Mouse (Mus musculus): ENCODE data around the gene Gm6034.
"Not testable (repeated sequence)": the region's sequence is repeated elsewhere in the genome, so short reads cannot be mapped to it uniquely, and the experiment has no call there.

Gm6034 gene

DNA sequence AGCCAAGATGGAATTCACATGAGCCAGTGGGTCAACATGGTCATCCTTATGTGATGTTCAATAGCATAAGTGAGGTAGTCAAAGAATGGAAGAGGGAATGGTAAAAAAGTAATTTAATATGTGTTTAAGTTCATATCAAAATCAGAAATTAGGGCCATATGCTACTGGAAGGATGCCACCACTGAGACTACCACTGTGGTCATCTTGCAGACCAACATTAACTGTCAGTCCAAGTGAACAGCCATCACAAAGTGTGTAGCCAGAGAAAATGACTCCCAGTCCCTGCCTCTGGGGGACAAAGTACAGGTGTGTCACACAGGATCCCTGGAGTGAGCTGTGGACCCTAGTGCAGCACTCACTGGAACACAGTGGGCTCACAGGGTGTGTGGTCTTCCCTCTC, 39.1 kb downstream of the Gm6034 start:
- in situ Hi-C loops (cut with MseI, MboI): not testable (repeated sequence)

- in situ Hi-C loops (cut with MseI, MboI): not testable (repeated sequence)
Measured at GRCm38 (mm10) chr17:36082519-36083232, 39.9 kb downstream of the Gm6034 start.

GRCm38 (mm10) chr17:36083266-36083869, 40.6 kb downstream of the Gm6034 start:
- in situ Hi-C loops (cut with MseI, MboI): no loop called here

DNA sequence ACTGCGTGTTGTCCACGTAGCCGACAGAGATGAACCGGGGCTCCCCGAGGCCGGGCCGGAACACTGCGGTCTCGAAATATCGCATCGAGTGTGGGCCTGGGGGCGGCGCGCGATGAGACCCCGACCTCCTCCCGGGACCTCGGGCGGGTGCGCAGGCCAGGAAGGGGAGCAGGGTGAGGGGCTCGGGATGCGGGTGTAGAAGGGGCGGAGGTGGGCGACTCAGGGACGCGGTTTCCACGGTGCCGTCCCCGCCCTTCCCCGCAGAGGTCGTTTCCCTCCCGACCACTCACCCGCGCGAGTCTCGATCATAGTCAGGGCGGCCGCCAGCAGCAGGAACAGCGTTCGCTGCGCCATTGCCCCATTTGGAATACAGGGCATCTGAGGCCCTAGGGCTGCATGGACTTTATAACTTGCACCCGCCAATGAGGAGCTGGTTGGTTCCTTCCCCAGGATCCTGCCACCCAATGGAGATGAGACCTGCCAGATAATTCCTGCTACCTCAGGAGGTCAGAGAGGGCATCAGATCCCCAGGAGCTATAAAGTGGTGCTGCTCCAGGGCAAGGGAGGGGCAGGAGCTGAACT, 41.2 kb downstream of the Gm6034 start:
- in situ Hi-C loops (cut with MseI, MboI): no loop called here

GRCm38 (mm10) chr17:36085976-36086375, 43.2 kb downstream of the Gm6034 start:
- in situ Hi-C loops (cut with MseI, MboI): not testable (repeated sequence)

DNA sequence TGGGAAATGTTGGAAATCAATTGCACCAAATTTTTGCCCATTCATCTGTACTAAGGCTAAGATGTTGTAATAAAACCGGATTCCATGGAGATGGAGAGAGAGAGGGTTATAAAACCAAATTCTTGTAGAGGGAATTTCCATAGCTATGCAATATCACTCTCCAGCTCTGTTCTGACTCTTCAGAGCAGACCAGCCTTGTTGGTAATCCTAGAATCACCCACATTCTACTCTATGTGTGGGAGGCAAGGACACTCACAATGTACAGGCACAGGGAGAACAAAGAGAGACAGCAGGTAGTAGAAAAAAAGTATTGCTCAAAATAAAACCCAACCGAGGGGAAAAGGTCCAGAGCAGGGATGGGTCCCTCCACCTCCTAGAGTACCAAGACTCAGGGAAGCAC, 49.2 kb downstream of the Gm6034 start:
- in situ Hi-C loops (cut with MseI, MboI): not testable (repeated sequence)

- in situ Hi-C loops (cut with MseI, MboI): not testable (repeated sequence)
Measured at GRCm38 (mm10) chr17:36092520-36092919, 49.8 kb downstream of the Gm6034 start.

GRCm38 (mm10) chr17:36093936-36094335, 51.2 kb downstream of the Gm6034 start:
- in situ Hi-C loops (cut with MseI, MboI): no loop called here

- in situ Hi-C loops (cut with MseI, MboI): not testable (repeated sequence)
Measured at GRCm38 (mm10) chr17:36099603-36100002, 56.8 kb downstream of the Gm6034 start.

DNA sequence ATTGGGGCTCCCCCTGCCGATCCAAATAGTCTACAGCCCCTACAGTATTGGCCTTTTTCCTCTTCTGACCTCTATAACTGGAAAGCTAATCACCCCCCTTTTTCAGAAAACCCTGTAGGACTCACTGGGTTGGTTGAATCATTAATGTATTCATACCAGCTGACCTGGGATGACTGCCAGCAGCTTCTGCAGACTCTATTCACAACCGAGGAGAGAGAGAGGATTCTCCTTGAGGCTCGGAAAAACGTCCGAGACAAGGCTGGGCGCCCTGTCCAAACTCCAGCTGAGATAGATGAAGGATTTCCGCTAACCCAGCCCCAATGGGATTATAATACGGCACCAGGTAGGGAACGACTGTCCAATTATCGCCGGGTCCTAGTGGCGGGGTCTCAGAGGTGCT, 59.3 kb downstream of the Gm6034 start:
- in situ Hi-C loops (cut with MseI, MboI): not testable (repeated sequence)

All from mouse trophoblast stem cell (cell line).